Mouse (Mus musculus) thymus, postnatal 0 days (tissue): Measurements from ENCODE around the gene Clstn1. TPM values are rescaled to one million over a fixed set of nuclear protein-coding genes. Genes with fewer than 3 reads are reported as not detected.
A peak's percentile ranks its signal among the peaks of the same experiment; 100 is the strongest.

ENCODE experiments used
- DNase-seq: peaks from one replicate; pipeline ENCODE4 v3.0.0-alpha.2; 2015; ENCODE audit warnings: low spot score
- polyA plus RNA-seq: library from polyadenylated mRNA; unstranded; fragments of >200 nt; fragmentation: Nextera tagmentation; extraction: Ambion mirVana; gene quantifications from 2 replicates; pipeline ENCODE4 v1.2.1, GENCODE M21; 2015

The Clstn1 gene
- polyA plus RNA-seq = 20.4 and 21.1 TPM in 2 replicates

- peak; percentile 47 for DNase-seq
Observed at GRCm38 (mm10) chr4:149586044-149586782, at the start of gene Clstn1. TSS of gene Clstn1 (plus strand) at chr4:149586468.

GRCm38 (mm10) chr4:149539441-149539840 lies 46.8 kb upstream of the Clstn1 start:
- no peak for DNase-seq

- peak; percentile 57 for DNase-seq
Observed at GRCm38 (mm10) chr4:149541935-149542334, 44.3 kb upstream of the Clstn1 start.

GRCm38 (mm10) chr4:149542431-149542830 lies 43.8 kb upstream of the Clstn1 start:
- DNase-seq = no peak

- DNase-seq = peak; percentile 90
Observed at GRCm38 (mm10) chr4:149542927-149543553, 43.2 kb upstream of the Clstn1 start.

- DNase-seq = no peak
Observed at GRCm38 (mm10) chr4:149544892-149545291, 41.4 kb upstream of the Clstn1 start.

- no peak for DNase-seq
Observed at GRCm38 (mm10) chr4:149546797-149547444, 39.3 kb upstream of the Clstn1 start.

- no peak for DNase-seq
Observed at GRCm38 (mm10) chr4:149547523-149547922, 38.7 kb upstream of the Clstn1 start.

GRCm38 (mm10) chr4:149549221-149549925 lies 36.9 kb upstream of the Clstn1 start:
- DNase-seq = peak; percentile 79

GRCm38 (mm10) chr4:149550866-149551265 lies 35.4 kb upstream of the Clstn1 start:
- no peak for DNase-seq

GRCm38 (mm10) chr4:149551696-149552095 lies 34.6 kb upstream of the Clstn1 start:
- DNase-seq = no peak

GRCm38 (mm10) chr4:149553834-149554233 lies 32.4 kb upstream of the Clstn1 start:
- no peak for DNase-seq

GRCm38 (mm10) chr4:149556111-149556510 lies 30.2 kb upstream of the Clstn1 start:
- no peak for DNase-seq

GRCm38 (mm10) chr4:149557905-149558304 lies 28.4 kb upstream of the Clstn1 start:
- DNase-seq = no peak

- no peak for DNase-seq
Observed at GRCm38 (mm10) chr4:149558389-149558788, 27.9 kb upstream of the Clstn1 start.

- DNase-seq = no peak
Observed at GRCm38 (mm10) chr4:149561392-149561791, 24.9 kb upstream of the Clstn1 start.

- no peak for DNase-seq
Observed at GRCm38 (mm10) chr4:149561986-149562904, 24.0 kb upstream of the Clstn1 start.

GRCm38 (mm10) chr4:149562905-149563347 lies 23.3 kb upstream of the Clstn1 start:
- DNase-seq = no peak

- DNase-seq = no peak
Observed at GRCm38 (mm10) chr4:149563941-149564361, 22.3 kb upstream of the Clstn1 start.
